Mouse (Mus musculus) urinary bladder, postnatal 0 days (tissue): Measurements from ENCODE around the gene A830018L16Rik. TPM values are rescaled to one million over a fixed set of nuclear protein-coding genes. Genes with fewer than 3 reads are reported as not detected.

Experiments used
- polyA plus RNA-seq: library from polyadenylated mRNA; unstranded; fragments of >200 nt; fragmentation: Nextera tagmentation; extraction: Ambion mirVana; gene quantifications from 2 replicates; pipeline ENCODE4 v1.2.1, GENCODE M21; 2015

The A830018L16Rik gene
- polyA plus RNA-seq, result 1.5 and 2.9 TPM in 2 replicates

GRCm38 (mm10) chr1:11413894-11414556 lies at the start of gene A830018L16Rik:
A830018L16Rik (plus strand) TSS chr1:11414105.

